Mouse (Mus musculus): Measurements from ENCODE around the gene Gm14443.
"Not testable (repeated sequence)": the region's sequence is repeated elsewhere in the genome, so short reads cannot be mapped to it uniquely, and the experiment has no call there.

DNA sequence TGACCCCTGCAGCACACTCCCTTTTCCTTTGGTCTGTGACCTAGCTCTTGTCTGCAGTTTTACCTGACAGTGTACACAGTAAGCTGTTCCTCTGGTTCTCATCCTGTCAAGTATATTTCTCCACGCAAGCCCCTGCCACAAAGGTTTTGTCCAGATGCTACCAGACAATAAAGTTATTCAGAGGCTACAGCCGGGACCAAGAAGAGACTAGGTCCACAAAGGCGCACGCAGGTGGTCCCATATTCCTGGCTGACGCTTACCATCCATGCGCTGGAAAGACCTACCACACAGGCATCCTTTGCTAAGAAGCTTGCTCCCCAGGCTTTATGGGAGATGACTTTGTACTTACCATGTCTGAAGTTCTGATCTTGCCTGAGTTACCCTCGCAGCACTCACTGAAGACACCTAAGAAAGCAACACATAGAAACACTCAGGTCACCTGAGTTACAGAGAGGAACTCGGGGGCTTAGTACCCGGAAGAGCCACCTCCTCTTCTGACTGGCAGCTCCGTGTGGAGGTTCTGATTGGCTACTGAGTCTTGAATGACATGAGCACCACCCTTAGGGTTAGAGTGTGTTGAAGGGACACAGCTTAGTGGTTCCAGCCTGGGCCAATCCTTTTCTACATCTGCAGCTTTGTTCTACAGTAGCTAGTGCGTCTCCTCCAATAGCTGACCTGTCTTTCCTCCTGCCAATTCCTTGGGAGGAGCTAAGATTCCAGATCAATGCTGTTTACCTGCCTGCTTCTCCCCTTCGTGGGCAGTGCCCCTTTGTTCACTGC lies at the start of gene Gm14443:
- not testable (repeated sequence) for TF ChIP-seq GATA1, TAL1 (IDR thresholded peaks at IDR 0.05; ENCODE audit: low read length)
